Mouse (Mus musculus): ENCODE results near the gene Zfand3. TPM values are rescaled to one million over a fixed set of nuclear protein-coding genes. Genes with fewer than 3 reads are reported as not detected.

Zfand3 gene
- polyA plus RNA-seq, 1 experiment from 2014 or later, result 116 TPM

- WGBS (ENCODE audit: missing documents), result 31% methylated on average over 9 of the region's 9 CpGs
Measured at GRCm38 (mm10) chr17:30053463-30053862, 48.9 kb downstream of the Zfand3 start.

GRCm38 (mm10) chr17:30053871-30054270 is 49.3 kb downstream of the Zfand3 start:
- peaks cover 99% of the 10 kb centered on the region for H3K79me2 ChIP-seq (ENCODE audit: inconsistent target)
- no peak overlapping the region for H3K4me3 ChIP-seq (ENCODE audit: inconsistent target)
- H3K27ac ChIP-seq, result no peak overlapping the region
- no peaks in the 10 kb centered on the region for H3K36me3 ChIP-seq (ENCODE audit: inconsistent target)
- 78% methylated on average over 2 of the region's 2 CpGs for WGBS (ENCODE audit: missing documents)

More at GRCm38 (mm10) chr17:30053463-30053862, 48.9 kb downstream of the Zfand3 start:
- Histone ChIP-seq H3K36me3 (ENCODE audit: inconsistent target) (no peaks in the 10 kb centered on the region), H3K27ac (no peak overlapping the region), H3K79me2 (ENCODE audit: inconsistent target) (peaks cover 99% of the 10 kb centered on the region), H3K4me3 (ENCODE audit: inconsistent target) (no peak overlapping the region)

- Histone ChIP-seq H3K27ac (no peak overlapping the region), H3K79me2 (ENCODE audit: inconsistent target) (peaks cover 98% of the 10 kb centered on the region), H3K4me3 (ENCODE audit: inconsistent target) (no peak overlapping the region), H3K36me3 (ENCODE audit: inconsistent target) (no peaks in the 10 kb centered on the region)
- 99% methylated on average over 5 of the region's 5 CpGs for WGBS (ENCODE audit: missing documents)
Measured at GRCm38 (mm10) chr17:30056226-30056625, 51.7 kb downstream of the Zfand3 start.

DNA sequence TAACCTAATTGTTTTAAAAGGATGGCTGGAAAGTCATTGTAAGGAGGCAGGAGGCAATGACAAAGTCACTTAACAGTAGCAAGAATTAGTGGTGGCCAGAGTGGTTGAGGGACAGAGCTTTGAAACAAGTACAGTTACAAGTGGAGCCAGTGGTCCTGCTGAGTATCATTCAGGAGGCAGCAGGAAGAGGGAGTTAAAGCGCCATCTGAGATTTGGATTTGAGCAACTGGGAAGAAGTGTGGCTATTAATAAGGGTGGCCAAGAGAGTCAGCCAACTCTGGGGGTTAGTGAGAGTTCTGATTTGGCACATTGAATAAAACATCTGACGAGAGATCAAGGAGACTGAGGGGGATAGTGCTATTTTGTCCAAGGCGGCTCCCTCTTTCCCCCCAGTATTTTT is 54.1 kb downstream of the Zfand3 start:
- H3K36me3 ChIP-seq (ENCODE audit: inconsistent target), result no peaks in the 10 kb centered on the region
- no peak overlapping the region for H3K27ac ChIP-seq
- 100% methylated on average over 2 of the region's 3 CpGs for WGBS (ENCODE audit: missing documents)
- peaks cover 90% of the 10 kb centered on the region for H3K79me2 ChIP-seq (ENCODE audit: inconsistent target)
- H3K4me3 ChIP-seq (ENCODE audit: inconsistent target), result no peak overlapping the region

GRCm38 (mm10) chr17:30059066-30059465 is 54.5 kb downstream of the Zfand3 start:
- no peak overlapping the region for H3K27ac ChIP-seq
- H3K36me3 ChIP-seq (ENCODE audit: inconsistent target), result no peaks in the 10 kb centered on the region
- H3K4me3 ChIP-seq (ENCODE audit: inconsistent target), result no peak overlapping the region
- WGBS (ENCODE audit: missing documents), result 98% methylated on average over 5 of the region's 5 CpGs
- H3K79me2 ChIP-seq (ENCODE audit: inconsistent target), result peaks cover 89% of the 10 kb centered on the region

- Histone ChIP-seq H3K27ac (no peak overlapping the region), H3K36me3 (ENCODE audit: inconsistent target) (no peaks in the 10 kb centered on the region), H3K79me2 (ENCODE audit: inconsistent target) (peaks cover 89% of the 10 kb centered on the region), H3K4me3 (ENCODE audit: inconsistent target) (no peak overlapping the region)
- 97% methylated on average over 8 of the region's 8 CpGs for WGBS (ENCODE audit: missing documents)
Measured at GRCm38 (mm10) chr17:30061100-30061837, 56.7 kb downstream of the Zfand3 start.

- Histone ChIP-seq H3K79me2 (ENCODE audit: inconsistent target) (peaks cover 82% of the 10 kb centered on the region), H3K27ac (no peak overlapping the region), H3K36me3 (ENCODE audit: inconsistent target) (no peaks in the 10 kb centered on the region), H3K4me3 (ENCODE audit: inconsistent target) (no peak overlapping the region)
- 83% methylated on average over 3 of the region's 3 CpGs for WGBS (ENCODE audit: missing documents)
Measured at GRCm38 (mm10) chr17:30063849-30064248, 59.3 kb downstream of the Zfand3 start.

GRCm38 (mm10) chr17:30064746-30065145 is 60.2 kb downstream of the Zfand3 start:
- Histone ChIP-seq H3K27ac (no peak overlapping the region), H3K36me3 (ENCODE audit: inconsistent target) (no peaks in the 10 kb centered on the region), H3K79me2 (ENCODE audit: inconsistent target) (peaks cover 82% of the 10 kb centered on the region), H3K4me3 (ENCODE audit: inconsistent target) (no peak overlapping the region)
- whole genome bisulfite sequencing (ENCODE audit: missing documents), result 98% methylated on average over 4 of the region's 4 CpGs

- Histone ChIP-seq H3K27ac (no peak overlapping the region), H3K36me3 (ENCODE audit: inconsistent target) (no peaks in the 10 kb centered on the region; the same call in 1 of the 2 replicates), H3K4me3 (ENCODE audit: inconsistent target) (no peak overlapping the region), H3K79me2 (ENCODE audit: inconsistent target) (peaks cover 80% of the 10 kb centered on the region; the same call in 1 of the 2 replicates)
- WGBS (ENCODE audit: missing documents), result 95% methylated on average over 3 of the region's 3 CpGs
Measured at GRCm38 (mm10) chr17:30069776-30070175, 65.2 kb downstream of the Zfand3 start.

- Histone ChIP-seq H3K79me2 (ENCODE audit: inconsistent target) (peaks cover 71% of the 10 kb centered on the region; the same call in 1 of the 2 replicates), H3K27ac (no peak overlapping the region), H3K4me3 (ENCODE audit: inconsistent target) (no peak overlapping the region), H3K36me3 (ENCODE audit: inconsistent target) (no peaks in the 10 kb centered on the region; the same call in 1 of the 2 replicates)
- WGBS (ENCODE audit: missing documents), result 57% methylated on average over 5 of the region's 5 CpGs
Measured at GRCm38 (mm10) chr17:30070631-30071030, 66.1 kb downstream of the Zfand3 start.

- Histone ChIP-seq H3K4me3 (ENCODE audit: inconsistent target) (no peak overlapping the region), H3K36me3 (ENCODE audit: inconsistent target) (no peaks in the 10 kb centered on the region; the same call in 1 of the 2 replicates), H3K79me2 (ENCODE audit: inconsistent target) (peaks cover 65% of the 10 kb centered on the region; the same call in 1 of the 2 replicates), H3K27ac (no peak overlapping the region)
- WGBS (ENCODE audit: missing documents), result 86% methylated on average over 3 of the region's 3 CpGs
Measured at GRCm38 (mm10) chr17:30072613-30073012, 68.1 kb downstream of the Zfand3 start.

GRCm38 (mm10) chr17:30075896-30076295 is 71.4 kb downstream of the Zfand3 start:
- H3K4me3 ChIP-seq (ENCODE audit: inconsistent target), result no peak overlapping the region
- H3K36me3 ChIP-seq (ENCODE audit: inconsistent target), result no peaks in the 10 kb centered on the region; the same call in 1 of the 2 replicates
- peaks cover 66% of the 10 kb centered on the region; the same call in 1 of the 2 replicates for H3K79me2 ChIP-seq (ENCODE audit: inconsistent target)
- 73% methylated on average over 5 of the region's 5 CpGs for WGBS (ENCODE audit: missing documents)
- no peak overlapping the region for H3K27ac ChIP-seq

- Histone ChIP-seq H3K79me2 (ENCODE audit: inconsistent target) (peaks cover 49% of the 10 kb centered on the region; the same call in 1 of the 2 replicates), H3K4me3 (ENCODE audit: inconsistent target) (no peak overlapping the region), H3K36me3 (ENCODE audit: inconsistent target) (no peaks in the 10 kb centered on the region), H3K27ac (no peak overlapping the region)
- 88% methylated on average over 4 of the region's 4 CpGs for WGBS (ENCODE audit: missing documents)
Measured at GRCm38 (mm10) chr17:30084007-30084406, 79.5 kb downstream of the Zfand3 start.

- peaks cover 51% of the 10 kb centered on the region; the same call in 1 of the 2 replicates for H3K79me2 ChIP-seq (ENCODE audit: inconsistent target)
- WGBS (ENCODE audit: missing documents), result 97% methylated on average over 6 of the region's 7 CpGs
- no peak overlapping the region for H3K27ac ChIP-seq
- H3K4me3 ChIP-seq (ENCODE audit: inconsistent target), result no peak overlapping the region
- H3K36me3 ChIP-seq (ENCODE audit: inconsistent target), result no peaks in the 10 kb centered on the region
Measured at GRCm38 (mm10) chr17:30086695-30087094, 82.2 kb downstream of the Zfand3 start.

DNA sequence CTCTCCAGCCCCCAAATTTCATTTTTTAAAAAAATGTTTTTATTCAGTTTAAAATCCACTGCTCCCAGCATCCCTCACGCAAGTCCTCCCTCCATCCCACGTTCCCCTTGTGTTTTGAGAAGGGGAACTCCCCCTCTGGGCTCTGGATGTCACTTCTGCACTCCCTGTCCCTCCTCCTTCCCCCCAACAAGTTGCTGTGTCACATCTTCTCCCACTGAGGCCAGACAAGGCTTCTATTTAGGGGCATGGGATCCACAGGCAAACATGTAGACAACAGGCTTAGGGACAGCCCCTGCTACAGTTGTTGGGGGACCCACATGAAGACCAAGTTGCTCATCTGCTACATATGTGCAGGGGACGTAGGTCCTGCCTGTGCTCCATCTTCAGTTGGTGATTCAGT is 83.9 kb downstream of the Zfand3 start:
- H3K79me2 ChIP-seq (ENCODE audit: inconsistent target), result peaks cover 60% of the 10 kb centered on the region; the same call in 1 of the 2 replicates
- WGBS (ENCODE audit: missing documents), result 98% methylated on average over 3 of the region's 3 CpGs
- H3K27ac ChIP-seq, result no peak overlapping the region
- no peak overlapping the region for H3K4me3 ChIP-seq (ENCODE audit: inconsistent target)
- H3K36me3 ChIP-seq (ENCODE audit: inconsistent target), result no peaks in the 10 kb centered on the region

Measured in macrophage (primary cell).